Comparison of ENCODE assay signal across 8 mouse cellular contexts in genomic region chr10:80423562-80423961, GRCm38 (mm10). TPM values are rescaled to one million over a fixed set of nuclear protein-coding genes. Genes with fewer than 3 reads are reported as not detected.
DNase-seq lines count a peak whose midpoint lies in the region; ATAC-seq and TF ChIP-seq lines count a peak whose summit lies in the region.

No protein-coding gene starts in this region.

- 0 out of 2 replicates have a peak, but pooled peaks have one; percentile 57 for ATAC-seq in forebrain, embryonic 11.5 days (replicated peaks; ENCODE audit: low FRiP score)
- no peak for ATAC-seq in forebrain, embryonic 16.5 days
- ATAC-seq in liver, embryonic 14.5 days (ENCODE audit: insufficient read depth), result peak; percentile 69

- no peaks in the 10 kb centered on the region; the same call in 1 of the 2 replicates for H3K4me1 ChIP-seq in forebrain, embryonic 11.5 days (replicated peaks; ENCODE audit: control insufficient read depth, insufficient read depth, low read length)
- peaks cover 29% of the 10 kb centered on the region for H3K4me1 ChIP-seq in forebrain, embryonic 16.5 days (replicated peaks; ENCODE audit: control insufficient read depth, insufficient read depth, low read length)
- peaks cover 62 to 63% of the 10 kb centered on the region in 2 experiments for H3K4me1 ChIP-seq in liver, embryonic 14.5 days (replicated peaks; ENCODE audit: control insufficient read depth in 2 of 2, insufficient read depth in 2 of 2, low read length in 1 of 2)

- no peak for DNase-seq in forebrain, embryonic 11.5 days (ENCODE audit: low spot score)
- peak; percentile 58 for DNase-seq in thymus, postnatal 14 days
- DNase-seq in thymus, adult 18-20 months, result no peak
- DNase-seq in liver, embryonic 14.5 days (ENCODE audit: low read depth in 3 of 3, low spot score in 3 of 3), result peak; percentile 77 to 79 (median 78)
- DNase-seq in yolk sac, embryonic 10.5 days (ENCODE audit: low spot score), result peak; percentile 61
- DNase-seq in gastrocnemius, adult 8-10 months (ENCODE audit: low spot score in 2 of 2), result no peak
- DNase-seq in heart, postnatal 10 days, result no peak

- TF ChIP-seq CTCF in liver, embryonic 14.5 days (IDR thresholded peaks at IDR 0.05; ENCODE audit: low read depth), result peak; percentile 40; the same call in 1 of the 2 replicates

- 51% methylated on average over 4 of the region's 4 CpGs for WGBS in forebrain, embryonic 11.5 days
- WGBS in forebrain, embryonic 16.5 days, result 50% methylated on average over 4 of the region's 4 CpGs
- 13% methylated on average over 4 of the region's 4 CpGs for WGBS in liver, embryonic 14.5 days (ENCODE audit: insufficient replicate concordance)

- H3K4me3 ChIP-seq in forebrain, embryonic 11.5 days (ENCODE audit: low read depth, low read length), result no peak overlapping the region
- H3K4me3 ChIP-seq in forebrain, embryonic 16.5 days (replicated peaks; ENCODE audit: low read length), result no peak overlapping the region
- peak overlapping the region in 1 of 2 experiments; percentile 0; a peak in 1 of 4 replicates for H3K4me3 ChIP-seq in liver, embryonic 14.5 days (ENCODE audit: insufficient read depth in 1 of 2, low read depth in 2 of 2, low read length in 2 of 2)

- peaks cover 56% of the 10 kb centered on the region for H3K36me3 ChIP-seq in forebrain, embryonic 11.5 days (ENCODE audit: control insufficient read depth, insufficient read depth, low read length)
- peaks cover 47% of the 10 kb centered on the region for H3K36me3 ChIP-seq in forebrain, embryonic 16.5 days (ENCODE audit: control insufficient read depth, insufficient read depth)
- peaks cover 69% of the 10 kb centered on the region for H3K36me3 ChIP-seq in liver, embryonic 14.5 days (replicated peaks; ENCODE audit: control insufficient read depth, insufficient read depth, low read depth)

- H3K27me3 ChIP-seq in forebrain, embryonic 11.5 days (ENCODE audit: control insufficient read depth, insufficient read depth, low read length), result no peaks in the 10 kb centered on the region
- no peaks in the 10 kb centered on the region for H3K27me3 ChIP-seq in forebrain, embryonic 16.5 days (replicated peaks; ENCODE audit: control insufficient read depth, insufficient read depth, low read length)
- H3K27me3 ChIP-seq in liver, embryonic 14.5 days (ENCODE audit: control insufficient read depth, insufficient read depth, low read length), result no peaks in the 10 kb centered on the region

- no peak for TF ChIP-seq EP300 in liver, embryonic 14.5 days (IDR thresholded peaks at IDR 0.05; ENCODE audit: low read depth)

- H3K9ac ChIP-seq in forebrain, embryonic 11.5 days (ENCODE audit: low read length), result no peak overlapping the region
- H3K9ac ChIP-seq in forebrain, embryonic 16.5 days (replicated peaks; ENCODE audit: low read depth, low read length), result no peak overlapping the region
- peak overlapping the region; percentile 62 for H3K9ac ChIP-seq in liver, embryonic 14.5 days (replicated peaks)

- intact Hi-C loops in heart, postnatal 10 days (cut with DNase I), result no loop called here

- H3K9me3 ChIP-seq in forebrain, embryonic 11.5 days (ENCODE audit: control insufficient read depth, low read length), result no peaks in the 10 kb centered on the region
- H3K9me3 ChIP-seq in forebrain, embryonic 16.5 days (ENCODE audit: control insufficient read depth, low read length), result peaks cover 4% of the 10 kb centered on the region; the same call in 1 of the 2 replicates
- peaks cover 3% of the 10 kb centered on the region; the same call in 1 of the 2 replicates for H3K9me3 ChIP-seq in liver, embryonic 14.5 days (ENCODE audit: control insufficient read depth, low read length)

- no peak overlapping the region for H3K4me2 ChIP-seq in forebrain, embryonic 11.5 days (ENCODE audit: low read depth, low read length, severe bottlenecking)
- no peak overlapping the region for H3K4me2 ChIP-seq in forebrain, embryonic 16.5 days (ENCODE audit: low read length)
- peak overlapping the region; percentile 85 for H3K4me2 ChIP-seq in liver, embryonic 14.5 days (ENCODE audit: low read depth)

- no peak overlapping the region for H3K27ac ChIP-seq in forebrain, embryonic 11.5 days (ENCODE audit: low read depth, low read length)
- no peak overlapping the region for H3K27ac ChIP-seq in forebrain, embryonic 16.5 days (ENCODE audit: low read length)
- peak overlapping the region; percentile 93 for H3K27ac ChIP-seq in liver, embryonic 14.5 days

RNA-seq across cellular contexts. Expression of gene Tcf3, which starts 9.9 kb away (rescaled TPM):
- polyA plus RNA-seq in forebrain, embryonic 11.5 days (2014; fragmentation: Nextera tagmentation; extraction: Ambion mirVana), result 237 and 256 TPM in 2 replicates
- 63.7 and 74.6 TPM in 2 replicates for polyA plus RNA-seq in forebrain, embryonic 16.5 days (2015; fragmentation: Nextera tagmentation; extraction: Ambion mirVana)
- polyA plus RNA-seq in liver, embryonic 14.5 days (2012; rRNA removed), result 54.7 and 74.7 TPM in 2 replicates
- polyA plus RNA-seq in liver, embryonic 14.5 days (2014; fragmentation: Nextera tagmentation; extraction: Ambion mirVana), result 41.9 and 55.4 TPM in 2 replicates
- total RNA-seq in gastrocnemius, adult 8-10 months (2022), result 10 to 100 TPM in 3 of 4 experiments, 1 to 10 TPM in 1; 9.9 to 13.1 (median 10.8) TPM
- total RNA-seq in heart, postnatal 10 days (2021), result 10 to 100 TPM; 40.3 to 51.8 TPM

RNA-seq across cellular contexts. Expression of gene Uqcr11, which starts 16.9 kb away (rescaled TPM):
- 430 and 504 TPM in 2 replicates for polyA plus RNA-seq in forebrain, embryonic 11.5 days (2014; fragmentation: Nextera tagmentation; extraction: Ambion mirVana)
- polyA plus RNA-seq in forebrain, embryonic 16.5 days (2015; fragmentation: Nextera tagmentation; extraction: Ambion mirVana), result 455 and 522 TPM in 2 replicates
- polyA plus RNA-seq in liver, embryonic 14.5 days (2012; rRNA removed), result 359 and 571 TPM in 2 replicates
- polyA plus RNA-seq in liver, embryonic 14.5 days (2014; fragmentation: Nextera tagmentation; extraction: Ambion mirVana), result 729 and 738 TPM in 2 replicates
- total RNA-seq in gastrocnemius, adult 8-10 months (2022), result 100 to 1,000 TPM; 691 to 868 (median 797) TPM
- total RNA-seq in heart, postnatal 10 days (2021), result 1,000 to 10,000 TPM; 1,658 to 1,691 TPM

RNA-seq across cellular contexts. Expression of gene Mbd3, which starts 24.2 kb away (rescaled TPM):
- 276 and 322 TPM in 2 replicates for polyA plus RNA-seq in forebrain, embryonic 11.5 days (2014; fragmentation: Nextera tagmentation; extraction: Ambion mirVana)
- 247 and 256 TPM in 2 replicates for polyA plus RNA-seq in forebrain, embryonic 16.5 days (2015; fragmentation: Nextera tagmentation; extraction: Ambion mirVana)
- 66.7 and 79.5 TPM in 2 replicates for polyA plus RNA-seq in liver, embryonic 14.5 days (2012; rRNA removed)
- polyA plus RNA-seq in liver, embryonic 14.5 days (2014; fragmentation: Nextera tagmentation; extraction: Ambion mirVana), result 43.7 and 44.3 TPM in 2 replicates
- 100 to 1,000 TPM; 120 to 138 (median 131) TPM for total RNA-seq in gastrocnemius, adult 8-10 months (2022)
- total RNA-seq in heart, postnatal 10 days (2021), result 100 to 1,000 TPM; 102 to 105 TPM

RNA-seq across cellular contexts. Expression of gene Mex3d, which starts 36.1 kb away (rescaled TPM):
- polyA plus RNA-seq in forebrain, embryonic 11.5 days (2014; fragmentation: Nextera tagmentation; extraction: Ambion mirVana), result 13.3 and 15.9 TPM in 2 replicates
- 16.3 TPM in 2 replicates for polyA plus RNA-seq in forebrain, embryonic 16.5 days (2015; fragmentation: Nextera tagmentation; extraction: Ambion mirVana)
- polyA plus RNA-seq in liver, embryonic 14.5 days (2012; rRNA removed), result 3.2 and 3.3 TPM in 2 replicates
- 0.55 and 1.1 TPM in 2 replicates for polyA plus RNA-seq in liver, embryonic 14.5 days (2014; fragmentation: Nextera tagmentation; extraction: Ambion mirVana)
- 1 to 10 TPM; 4.2 to 6.3 (median 4.7) TPM for total RNA-seq in gastrocnemius, adult 8-10 months (2022)
- total RNA-seq in heart, postnatal 10 days (2021), result 10 to 100 TPM; 12.7 to 16.1 TPM

Comparison
In these comparisons a context has a peak if more than half of its experiments do, and no peak if none do; other contexts are left out.
1. DNase-seq: peak in thymus, postnatal 14 days (single experiment), liver, embryonic 14.5 days (3 of 3) and yolk sac, embryonic 10.5 days (single experiment); none in forebrain, embryonic 11.5 days (single experiment), thymus, adult 18-20 months (0 of 2), gastrocnemius, adult 8-10 months (0 of 2) and heart, postnatal 10 days (0 of 2).